Mouse (Mus musculus) CH12.LX (cell line): ENCODE data around the gene Sdsl. TPM values are rescaled to one million over a fixed set of nuclear protein-coding genes. Genes with fewer than 3 reads are reported as not detected.

Source experiments
- DNase-seq: peaks from one replicate; pipeline ENCODE4 v3.0.0-alpha.2; 2013; ENCODE audit errors: extremely low read depth
- H3K27ac ChIP-seq: 2 replicates; pipeline ENCODE4 v1.5.1; 2012; ENCODE audit warnings: low read depth, mild to moderate bottlenecking, control low read depth, moderate library complexity; ENCODE audit not compliant: insufficient read depth
- H3K27me3 ChIP-seq: replicated peaks from 2 replicates; pipeline ENCODE3; 2012; ENCODE audit warnings: inconsistent platforms
- H3K36me3 ChIP-seq, 2 experiments: replicated peaks in 1 of 2; 2 replicates each; pipeline versions ENCODE3 to v1.6.1; 2012; ENCODE audit warnings: inconsistent platforms in 1 of 2, low read length in 1 of 2, mild to moderate bottlenecking in 1 of 2, mixed read lengths in 1 of 2, moderate library complexity in 1 of 2; ENCODE audit not compliant: control insufficient read depth in 1 of 2, insufficient read depth in 1 of 2
- H3K4me1 ChIP-seq, 2 experiments: 2 replicates each; pipeline ENCODE4 v1.6.1; 2012; ENCODE audit warnings: inconsistent platforms in 1 of 2, moderate library complexity in 1 of 2; ENCODE audit not compliant: insufficient read depth in 2 of 2, control insufficient read depth in 1 of 2
- H3K4me2 ChIP-seq: 2 replicates; pipeline ENCODE4 v1.6.1; 2012; ENCODE audit warnings: low read depth, mild to moderate bottlenecking, control low read depth; ENCODE audit not compliant: poor library complexity, insufficient read depth, severe bottlenecking
- H3K4me3 ChIP-seq, 3 experiments: fragments of 150-350 bp in 1 of 3; sonication (generic) in 1 of 3; replicated peaks in 1 of 3; 2 replicates each; pipeline versions ENCODE3 to v1.5.1; 2011 to 2012; ENCODE audit warnings: low read depth in 2 of 3, low read length in 2 of 3, mild to moderate bottlenecking in 2 of 3, moderate library complexity in 2 of 3, control low read depth in 1 of 3, improper control_type of control experiment in 1 of 3, inconsistent platforms in 1 of 3, mixed read lengths in 1 of 3; ENCODE audit not compliant: poor library complexity in 1 of 3
- H3K79me2 ChIP-seq: replicated peaks from 2 replicates; pipeline ENCODE4 v1.6.1; 2012; ENCODE audit warnings: mild to moderate bottlenecking, moderate library complexity; ENCODE audit not compliant: control insufficient read depth, poor library complexity, insufficient read depth, severe bottlenecking; ENCODE audit errors: extremely low read depth
- H3K9ac ChIP-seq: 2 replicates; pipeline ENCODE4 v1.6.1; 2012; ENCODE audit warnings: low read depth, mild to moderate bottlenecking, control low read depth, moderate library complexity; ENCODE audit not compliant: insufficient read depth
- H3K9me3 ChIP-seq: replicated peaks from 2 replicates; pipeline ENCODE3; 2012; ENCODE audit warnings: low read length, inconsistent platforms, mixed read lengths
- BHLHE40 ChIP-seq: IDR thresholded peaks from 2 replicates; pipeline ENCODE4 v1.6.1; 2011; ENCODE audit warnings: mild to moderate bottlenecking, low read depth, low read length, improper control_type of control experiment
- CHD1 ChIP-seq: IDR thresholded peaks from 2 replicates; pipeline ENCODE4 v1.6.1; 2012; ENCODE audit warnings: low read depth, low read length, improper control_type of control experiment, inconsistent platforms
- CHD2 ChIP-seq: IDR thresholded peaks from 2 replicates; pipeline ENCODE4 v1.6.1; 2011; ENCODE audit warnings: low read length, improper control_type of control experiment
- ELF1 ChIP-seq: IDR thresholded peaks from 2 replicates; pipeline ENCODE4 v1.6.1; 2014; ENCODE audit warnings: low read depth, mild to moderate bottlenecking, inconsistent platforms, low read length, improper control_type of control experiment
- EP300 ChIP-seq: IDR thresholded peaks from 2 replicates; pipeline ENCODE4 v1.6.1; 2011; ENCODE audit warnings: low read length, improper control_type of control experiment
- ETS1 ChIP-seq: conservative IDR thresholded peaks from 2 replicates; pipeline ENCODE4 v1.6.1; 2012; ENCODE audit warnings: low read depth, mild to moderate bottlenecking, inconsistent platforms, low read length, improper control_type of control experiment, moderate library complexity
- HCFC1 ChIP-seq: IDR thresholded peaks from 2 replicates; pipeline ENCODE4 v1.6.1; 2012; ENCODE audit warnings: low read depth, mild to moderate bottlenecking, inconsistent platforms, low read length, improper control_type of control experiment
- IRF4 ChIP-seq: IDR thresholded peaks from 2 replicates; pipeline ENCODE4 v1.6.1; 2014; ENCODE audit warnings: low read depth, mild to moderate bottlenecking, inconsistent platforms, low read length, improper control_type of control experiment
- JUND ChIP-seq: conservative IDR thresholded peaks from 2 replicates; pipeline ENCODE4 v1.6.1; 2011; ENCODE audit warnings: low read depth, low read length, improper control_type of control experiment
- KAT2A ChIP-seq: IDR thresholded peaks from 2 replicates; pipeline ENCODE4 v1.6.1; 2012; ENCODE audit warnings: low read length, improper control_type of control experiment, inconsistent platforms; ENCODE audit not compliant: insufficient replicate concordance
- MAFK ChIP-seq: IDR thresholded peaks from 2 replicates; pipeline ENCODE4 v1.6.1; 2011; ENCODE audit warnings: low read length, improper control_type of control experiment; ENCODE audit not compliant: insufficient replicate concordance
- MAX ChIP-seq: IDR thresholded peaks from 2 replicates; pipeline ENCODE4 v1.6.1; 2011; ENCODE audit warnings: low read length, improper control_type of control experiment
- MEF2A ChIP-seq: IDR thresholded peaks from 2 replicates; pipeline ENCODE4 v1.6.1; 2014; ENCODE audit warnings: low read depth, mild to moderate bottlenecking, inconsistent platforms, low read length, improper control_type of control experiment, borderline replicate concordance
- MXI1 ChIP-seq: IDR thresholded peaks from 2 replicates; pipeline ENCODE4 v1.6.1; 2011; ENCODE audit warnings: mild to moderate bottlenecking, low read depth, low read length, improper control_type of control experiment
- MYC ChIP-seq: IDR thresholded peaks from 2 replicates; pipeline ENCODE4 v1.6.1; 2011; ENCODE audit warnings: low read depth, mild to moderate bottlenecking, improper control_type of control experiment, low read length
- NELFE ChIP-seq: IDR thresholded peaks from 2 replicates; pipeline ENCODE4 v1.6.1; 2011; ENCODE audit warnings: low read depth, low read length, improper control_type of control experiment
- NRF1 ChIP-seq: IDR thresholded peaks from 2 replicates; pipeline ENCODE4 v1.6.1; 2014; ENCODE audit warnings: low read depth, mild to moderate bottlenecking, inconsistent platforms, low read length, improper control_type of control experiment, moderate library complexity
- POLR2AphosphoS2 ChIP-seq: IDR thresholded peaks from 2 replicates; pipeline ENCODE4 v1.6.1; 2011; ENCODE audit warnings: low read depth, low read length, improper control_type of control experiment
- RCOR1 ChIP-seq: conservative IDR thresholded peaks from 2 replicates; pipeline ENCODE4 v1.6.1; 2012; ENCODE audit warnings: low read depth, mild to moderate bottlenecking, inconsistent platforms, low read length, improper control_type of control experiment
- SMC3 ChIP-seq: IDR thresholded peaks from 2 replicates; pipeline ENCODE4 v1.6.1; 2011; ENCODE audit warnings: low read depth, low read length, improper control_type of control experiment
- ZC3H11A ChIP-seq: IDR thresholded peaks from 2 replicates; pipeline ENCODE4 v1.6.1; 2012; ENCODE audit warnings: low read depth, mild to moderate bottlenecking, inconsistent platforms, low read length, improper control_type of control experiment
- ZNF384 ChIP-seq: IDR thresholded peaks from 2 replicates; pipeline ENCODE4 v1.6.1; 2012; ENCODE audit warnings: low read depth, low read length, improper control_type of control experiment, inconsistent platforms
- dilution Hi-C: fragments of 300-500 bp; cut with MboI; formaldehyde crosslinking; loops from 2 replicates; pipeline ENCODE4 v1.14.3; 2020; ENCODE audit warnings: low sequenced_read_pairs; ENCODE audit not compliant: extremely low pct_unique_long_range_greater_than_20kb, extremely low pct_ligation_motif_present
- in situ Hi-C: fragments of 300-500 bp; cut with MboI; formaldehyde crosslinking; loops from 3 replicates; pipeline ENCODE4 v1.14.3; 2019; ENCODE audit warnings: low sequenced_read_pairs, low pct_ligation_motif_present, low pct_unique_long_range_greater_than_20kb, mixed read lengths
- polyA plus RNA-seq: library from polyadenylated mRNA; unstranded; fragments of >175 nt; gene quantifications from 2 replicates; pipeline ENCODE4 v1.2.1, GENCODE M21; 2012; ENCODE audit warnings: low read depth; ENCODE audit not compliant: insufficient read length
- total RNA-seq, 2 experiments: library from RNA; depleted of rRNA; stranded (reverse); fragments of 300-350 nt in 1 of 2; fragments of >200 nt in 1 of 2; gene quantifications; 2 replicates each; pipeline ENCODE4 v1.2.3; 2012 to 2014

Gene Sdsl
- total and polyA plus RNA-seq, 3 experiments = 0.37 to 4.0 TPM; not detected in 1

DNA sequence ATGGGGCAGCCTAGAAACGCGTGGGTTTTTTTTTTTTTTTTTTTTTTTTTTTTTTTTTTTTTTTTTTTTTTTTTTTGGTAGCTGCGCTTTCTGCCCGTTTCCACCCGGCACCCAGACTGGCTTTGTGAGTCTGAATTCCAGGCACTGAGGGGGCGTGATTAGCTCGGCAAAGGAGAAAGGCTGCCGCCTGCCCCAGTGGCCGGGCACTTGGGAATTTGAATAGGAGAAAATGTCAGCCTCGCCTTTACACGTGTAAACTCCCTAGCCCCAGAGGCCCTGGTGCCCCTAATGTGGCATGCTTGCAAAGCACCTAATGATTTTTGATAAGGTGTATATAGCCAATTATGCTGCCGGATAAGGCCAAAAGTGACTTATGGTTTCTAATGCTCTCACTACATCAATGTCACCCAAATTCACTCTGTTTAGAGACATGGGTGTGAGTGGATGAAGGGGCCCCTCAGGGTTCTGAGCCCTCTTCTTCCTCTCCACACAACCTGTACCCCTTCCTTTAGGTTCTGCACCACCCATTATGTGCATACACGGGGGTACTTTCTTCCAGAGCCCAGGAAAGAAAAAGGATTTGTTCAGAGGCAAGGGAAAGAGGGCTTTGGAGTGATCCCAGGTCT, 39.4 kb downstream of the Sdsl start:
- no peak overlapping the region for H3K4me2 ChIP-seq
- dilution Hi-C loops (no loop called here), in situ Hi-C loops (no loop called here)
- H3K9me3 ChIP-seq = peaks cover 33% of the 10 kb centered on the region
- H3K36me3 ChIP-seq = no peaks in the 10 kb centered on the region
- no peak overlapping the region for H3K9ac ChIP-seq
- no peak overlapping the region for H3K27ac ChIP-seq
- TF ChIP-seq SMC3 = no peak
- peak; percentile 36 for TF ChIP-seq ZNF384
- DNase-seq = no peak
- H3K79me2 ChIP-seq = no peaks in the 10 kb centered on the region
- peaks cover 74% of the 10 kb centered on the region for H3K27me3 ChIP-seq
- H3K4me1 ChIP-seq = no peaks in the 10 kb centered on the region
- no peak overlapping the region for H3K4me3 ChIP-seq

DNA sequence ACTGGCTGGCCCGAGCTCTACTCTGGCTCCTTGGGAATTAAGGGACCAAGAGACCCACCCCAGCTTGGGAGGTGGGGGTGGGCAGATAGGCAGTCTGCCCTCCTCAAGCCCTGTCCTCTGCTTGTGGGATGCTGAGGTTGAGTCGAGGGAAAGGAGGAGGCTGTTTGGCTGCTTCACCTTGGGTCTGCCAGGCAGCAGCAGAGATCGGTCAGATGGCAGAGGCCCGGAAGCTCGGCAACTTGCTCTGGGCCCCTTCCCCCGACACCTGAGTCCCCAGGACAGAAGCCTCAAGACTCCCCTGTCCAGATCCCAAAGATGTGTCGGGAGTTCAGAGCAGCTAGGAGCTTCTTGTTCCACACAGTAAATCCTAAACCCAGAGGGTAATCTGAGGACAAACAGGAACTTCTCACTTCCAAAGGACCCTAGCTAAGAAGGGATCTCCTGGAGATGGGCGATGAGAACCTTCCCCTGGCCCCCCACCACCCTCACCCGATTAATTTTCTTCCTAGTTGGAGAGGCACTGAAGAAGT, 40.1 kb downstream of the Sdsl start:
- no peak overlapping the region for H3K27ac ChIP-seq
- H3K4me1 ChIP-seq = no peaks in the 10 kb centered on the region
- H3K36me3 ChIP-seq = no peaks in the 10 kb centered on the region
- no peak for TF ChIP-seq MEF2A
- TF ChIP-seq KAT2A = no peak
- TF ChIP-seq MAX = no peak
- TF ChIP-seq EP300 = no peak
- no peak for TF ChIP-seq NRF1
- TF ChIP-seq BHLHE40 = no peak
- TF ChIP-seq MAFK = no peak
- TF ChIP-seq POLR2AphosphoS2 = no peak
- no peak for TF ChIP-seq ZC3H11A
- TF ChIP-seq ETS1 = no peak
- TF ChIP-seq HCFC1 = no peak
- no peak for TF ChIP-seq JUND
- TF ChIP-seq MYC = no peak
- no peak for TF ChIP-seq RCOR1
- TF ChIP-seq IRF4 = no peak
- no peak for TF ChIP-seq CHD1
- no peak for TF ChIP-seq MXI1
- TF ChIP-seq CHD2 = no peak
- no peak for TF ChIP-seq NELFE
- no peak for TF ChIP-seq ELF1
- DNase-seq = no peak
- H3K4me3 ChIP-seq = no peak overlapping the region
- H3K4me2 ChIP-seq = no peak overlapping the region
- peaks cover 72% of the 10 kb centered on the region for H3K27me3 ChIP-seq
- peaks cover 28% of the 10 kb centered on the region for H3K9me3 ChIP-seq
- dilution Hi-C loops (no loop called here), in situ Hi-C loops (no loop called here)
- H3K79me2 ChIP-seq = no peaks in the 10 kb centered on the region
- H3K9ac ChIP-seq = no peak overlapping the region
